Mouse (Mus musculus): ENCODE results near the gene Oma1. TPM values are rescaled to one million over a fixed set of nuclear protein-coding genes. Genes with fewer than 3 reads are reported as not detected.

Oma1 gene
- polyA plus RNA-seq, 1 experiment from 2014 or later: 20.3 TPM

DNA sequence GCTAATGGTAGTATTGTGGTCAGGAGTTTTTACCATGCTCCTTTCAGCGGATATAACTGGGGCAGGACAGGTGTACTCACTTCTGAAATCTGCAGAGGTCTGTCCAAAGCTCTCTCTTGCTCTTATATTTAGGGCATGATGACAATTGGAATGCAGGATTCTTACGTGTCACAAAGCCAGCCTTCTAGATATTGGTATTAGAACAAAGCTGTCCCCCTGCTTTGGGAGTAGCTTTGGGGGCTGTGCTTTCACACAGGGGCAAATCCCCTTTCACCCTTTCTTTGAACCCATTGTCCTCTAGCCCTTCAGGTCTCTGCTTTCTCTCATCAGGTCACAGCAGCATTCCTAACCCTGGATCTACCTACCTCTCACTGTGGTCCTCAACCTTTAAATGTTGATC lies 22.8 kb upstream of the Oma1 start, which contains the start of gene 4921539E11Rik:
Gene 4921539E11Rik (minus strand): TSS at position 101 of the 400 bp plus-strand sequence.
- no peak for ATAC-seq
- H3K4me3 ChIP-seq (ENCODE audit: low read depth, low read length): no peak within 1 kb of the TSS
- TF ChIP-seq CTCF (IDR thresholded peaks at IDR 0.05) (no peak), EP300 (IDR thresholded peaks at IDR 0.05) (no peak)
- no peaks in the 10 kb centered on the region for H3K9me3 ChIP-seq (ENCODE audit: low read length)
- 75% methylated on average over 2 of the region's 2 CpGs for WGBS
- H3K4me2 ChIP-seq (replicated peaks; ENCODE audit: low read depth, low read length): no peak within 1 kb of the TSS
- H3K36me3 ChIP-seq (ENCODE audit: insufficient read depth, low read length): no peaks in the 10 kb centered on the region
- no peak for DNase-seq (ENCODE audit: low spot score)
- no peak within 1 kb of the TSS for H3K27ac ChIP-seq (ENCODE audit: low read length)
- no peaks in the 10 kb centered on the region for H3K27me3 ChIP-seq (replicated peaks; ENCODE audit: insufficient read depth, low read length)
- no peak within 1 kb of the TSS for H3K9ac ChIP-seq (replicated peaks; ENCODE audit: low read depth)
- H3K4me1 ChIP-seq (ENCODE audit: insufficient read depth, low read depth, low read length): no peaks in the 10 kb centered on the region

DNA sequence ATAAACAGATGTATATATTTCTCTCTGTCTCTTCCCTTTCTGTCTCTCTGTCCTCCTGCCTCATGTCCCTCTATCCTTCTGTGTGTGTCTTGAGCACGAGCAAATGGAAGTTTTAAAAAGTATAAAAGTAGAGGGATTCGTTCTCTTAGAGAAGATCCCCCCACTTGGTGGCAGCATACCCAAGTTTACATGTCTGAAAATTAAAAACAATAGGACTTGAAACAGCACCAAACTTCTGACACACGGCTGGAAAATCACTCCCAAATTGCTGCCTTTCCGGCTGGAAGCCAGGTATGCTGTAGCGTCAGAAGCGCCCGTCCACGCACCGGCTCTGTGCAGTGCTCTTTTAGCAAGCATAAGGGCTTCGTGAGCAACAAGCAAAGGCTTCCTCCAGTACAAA lies 14.3 kb upstream of the Oma1 start:
- DNase-seq (ENCODE audit: low spot score): peak; percentile 12
- 0 out of 2 replicates have a peak overlapping the region, but pooled peaks have one; percentile 27 for H3K4me2 ChIP-seq (replicated peaks; ENCODE audit: low read depth, low read length)

DNA sequence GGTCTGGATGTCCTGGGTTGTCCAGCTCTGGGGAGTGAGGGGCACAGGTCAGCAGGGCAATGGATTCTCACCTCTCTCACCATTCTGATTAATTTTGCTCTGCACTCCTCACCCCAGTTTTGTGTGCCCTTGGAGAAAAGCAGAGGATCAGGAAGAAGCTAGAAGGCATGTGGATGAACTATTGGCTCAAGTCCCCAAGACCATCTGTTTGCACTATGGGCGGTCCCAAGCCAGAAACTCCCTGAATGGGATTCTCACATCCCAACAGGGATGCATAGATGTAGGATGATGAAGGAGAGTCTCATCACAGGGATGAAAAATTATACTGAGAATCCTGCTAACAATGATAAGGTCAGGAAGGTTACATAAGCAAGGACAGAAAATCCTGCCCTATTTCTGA lies 9.8 kb upstream of the Oma1 start:
- no peak overlapping the region for H3K27ac ChIP-seq (ENCODE audit: low read length)
- H3K4me2 ChIP-seq (replicated peaks; ENCODE audit: low read depth, low read length): no peak overlapping the region
- ATAC-seq: no peak
- no peak for TF ChIP-seq CTCF (IDR thresholded peaks at IDR 0.05)
- TF ChIP-seq EP300 (IDR thresholded peaks at IDR 0.05): no peak
- H3K4me1 ChIP-seq (ENCODE audit: insufficient read depth, low read depth, low read length): no peaks in the 10 kb centered on the region
- no peaks in the 10 kb centered on the region for H3K27me3 ChIP-seq (replicated peaks; ENCODE audit: insufficient read depth, low read length)
- H3K36me3 ChIP-seq (ENCODE audit: insufficient read depth, low read length): no peaks in the 10 kb centered on the region
- 58% methylated on average over 1 of the region's 1 CpGs for WGBS
- no peaks in the 10 kb centered on the region for H3K9me3 ChIP-seq (ENCODE audit: low read length)
- H3K4me3 ChIP-seq (ENCODE audit: low read depth, low read length): no peak overlapping the region
- H3K9ac ChIP-seq (replicated peaks; ENCODE audit: low read depth): no peak overlapping the region
- no peak for DNase-seq (ENCODE audit: low spot score)

More for the DNA sequence above, 14.3 kb upstream of the Oma1 start:
- ATAC-seq: no peak
- Histone ChIP-seq H3K4me1 (ENCODE audit: insufficient read depth, low read depth, low read length) (no peaks in the 10 kb centered on the region), H3K4me3 (ENCODE audit: low read depth, low read length) (no peak overlapping the region), H3K36me3 (ENCODE audit: insufficient read depth, low read length) (no peaks in the 10 kb centered on the region), H3K9ac (replicated peaks; ENCODE audit: low read depth) (no peak overlapping the region), H3K27ac (ENCODE audit: low read length) (no peak overlapping the region), H3K9me3 (ENCODE audit: low read length) (no peaks in the 10 kb centered on the region), H3K27me3 (replicated peaks; ENCODE audit: insufficient read depth, low read length) (no peaks in the 10 kb centered on the region)
- TF ChIP-seq EP300 (IDR thresholded peaks at IDR 0.05) (no peak), CTCF (IDR thresholded peaks at IDR 0.05) (peak; percentile 28)
- 48% methylated on average over 10 of the region's 10 CpGs for WGBS

DNA sequence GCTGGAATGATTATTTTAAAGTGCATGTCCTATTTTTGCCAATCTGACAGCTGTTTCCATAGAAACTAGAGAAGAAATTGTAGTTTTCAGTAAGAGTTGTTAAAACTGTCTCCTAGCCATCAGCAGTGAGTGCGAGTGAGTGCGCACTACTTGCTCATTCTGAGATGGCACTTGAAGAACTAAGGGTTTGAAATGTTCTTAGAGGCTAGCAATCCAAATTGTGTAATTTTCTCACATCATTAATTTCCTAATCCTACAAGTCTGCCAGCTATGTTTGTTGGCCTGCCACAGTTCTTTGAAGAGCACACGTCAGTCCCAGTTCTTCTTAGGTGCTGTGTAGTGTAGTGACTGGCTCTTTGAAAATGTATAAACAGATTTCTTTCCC lies 906 bp downstream of the Oma1 start:
- Histone ChIP-seq H3K4me2 (replicated peaks; ENCODE audit: low read depth, low read length) (peak overlapping the region; percentile 57), H3K9ac (replicated peaks; ENCODE audit: low read depth) (no peak overlapping the region), H3K27ac (ENCODE audit: low read length) (peak overlapping the region; percentile 98; the same call in 1 of the 2 replicates), H3K27me3 (replicated peaks; ENCODE audit: insufficient read depth, low read length) (no peaks in the 10 kb centered on the region), H3K9me3 (ENCODE audit: low read length) (no peaks in the 10 kb centered on the region), H3K4me1 (ENCODE audit: insufficient read depth, low read depth, low read length) (no peaks in the 10 kb centered on the region), H3K36me3 (ENCODE audit: insufficient read depth, low read length) (no peaks in the 10 kb centered on the region), H3K4me3 (ENCODE audit: low read depth, low read length) (peak overlapping the region; percentile 58)
- TF ChIP-seq CTCF (IDR thresholded peaks at IDR 0.05) (no peak), EP300 (IDR thresholded peaks at IDR 0.05) (peak; percentile 83; the same call in 1 of the 2 replicates)
- DNase-seq (ENCODE audit: low spot score): peak; percentile 93
- WGBS: 20% methylated on average over 3 of the region's 3 CpGs
- ATAC-seq: peak; percentile 37

DNA sequence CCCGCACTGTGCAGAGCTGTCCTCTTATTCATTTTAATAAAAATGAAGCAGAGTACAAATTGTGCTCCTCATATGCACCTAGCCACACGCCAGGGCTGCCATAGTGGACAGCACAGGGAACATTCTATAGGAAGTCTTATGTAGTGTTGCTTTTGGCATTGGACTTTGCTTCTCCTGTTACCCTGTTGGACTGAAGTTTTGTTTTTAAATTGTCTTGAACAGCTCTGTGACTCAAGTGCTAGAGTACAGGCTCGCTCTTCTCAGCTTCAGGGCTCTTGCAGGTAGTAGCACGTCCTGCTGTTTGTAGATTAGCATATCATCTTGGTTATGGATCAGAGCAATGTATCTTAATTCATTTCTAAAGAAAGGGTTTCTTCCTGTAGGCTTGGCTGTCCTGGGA lies 2.2 kb downstream of the Oma1 start:
- Histone ChIP-seq H3K36me3 (ENCODE audit: insufficient read depth, low read length) (0 out of 2 replicates have a peak, but pooled peaks cover 4% of the 10 kb centered on the region), H3K27ac (ENCODE audit: low read length) (no peak overlapping the region), H3K4me1 (ENCODE audit: insufficient read depth, low read depth, low read length) (no peaks in the 10 kb centered on the region), H3K9ac (replicated peaks; ENCODE audit: low read depth) (no peak overlapping the region), H3K4me2 (replicated peaks; ENCODE audit: low read depth, low read length) (no peak overlapping the region), H3K27me3 (replicated peaks; ENCODE audit: insufficient read depth, low read length) (no peaks in the 10 kb centered on the region), H3K4me3 (ENCODE audit: low read depth, low read length) (no peak overlapping the region), H3K9me3 (ENCODE audit: low read length) (no peaks in the 10 kb centered on the region)
- ATAC-seq (no peak), DNase-seq (ENCODE audit: low spot score) (peak; percentile 13)
- 78% methylated on average over 4 of the region's 4 CpGs for WGBS
- TF ChIP-seq EP300 (IDR thresholded peaks at IDR 0.05) (no peak), CTCF (IDR thresholded peaks at IDR 0.05) (no peak)

DNA sequence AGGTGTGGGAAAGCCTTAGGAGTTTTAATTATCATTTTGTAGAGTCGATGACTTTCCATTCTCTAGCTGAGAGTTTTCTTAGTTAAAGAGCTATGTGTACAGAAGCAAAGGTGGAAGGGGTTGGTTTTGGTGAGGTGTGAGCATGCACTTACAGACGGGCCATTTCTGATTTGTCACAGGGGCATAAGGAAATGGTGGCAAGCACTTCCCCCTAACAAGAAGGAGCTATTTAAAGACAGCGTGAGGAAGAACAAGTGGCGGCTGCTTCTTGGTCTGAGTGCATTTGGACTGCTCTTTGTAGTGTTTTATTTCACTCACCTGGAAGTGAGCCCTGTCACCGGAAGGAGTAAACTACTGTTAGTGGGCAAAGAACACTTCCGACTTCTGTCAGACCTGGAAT lies 7.8 kb downstream of the Oma1 start:
- peak; percentile 22 for DNase-seq (ENCODE audit: low spot score)
- Histone ChIP-seq H3K4me2 (replicated peaks; ENCODE audit: low read depth, low read length) (no peak overlapping the region), H3K9ac (replicated peaks; ENCODE audit: low read depth) (no peak overlapping the region), H3K4me1 (ENCODE audit: insufficient read depth, low read depth, low read length) (no peaks in the 10 kb centered on the region), H3K36me3 (ENCODE audit: insufficient read depth, low read length) (0 out of 2 replicates have a peak, but pooled peaks cover 4% of the 10 kb centered on the region), H3K27me3 (replicated peaks; ENCODE audit: insufficient read depth, low read length) (no peaks in the 10 kb centered on the region), H3K9me3 (ENCODE audit: low read length) (no peaks in the 10 kb centered on the region), H3K4me3 (ENCODE audit: low read depth, low read length) (no peak overlapping the region), H3K27ac (ENCODE audit: low read length) (no peak overlapping the region)
- TF ChIP-seq EP300 (IDR thresholded peaks at IDR 0.05): no peak
- TF ChIP-seq CTCF (IDR thresholded peaks at IDR 0.05): no peak
- WGBS: 52% methylated on average over 6 of the region's 6 CpGs
- ATAC-seq: no peak
